Mouse (Mus musculus) E14TG2a.4 (cell line): Measurements from ENCODE around the gene Nedd4.

ENCODE experiments used
- CTCF ChIP-seq: conservative IDR thresholded peaks from 2 replicates; pipeline ENCODE4 v1.5.1; 2014; ENCODE audit warnings: low read length
- NANOG ChIP-seq: IDR thresholded peaks from 2 replicates; pipeline ENCODE4 v1.6.1; 2014; ENCODE audit warnings: borderline replicate concordance, low read length, mixed read lengths

GRCm38 (mm10) chr9:72791681-72792080, 129.5 kb downstream of the Nedd4 start:
- TF ChIP-seq CTCF: no peak
- no peak for TF ChIP-seq NANOG
